Mouse (Mus musculus) kidney, postnatal 0 days (tissue): ENCODE measurements around the gene Gk2. TPM values are rescaled to one million over a fixed set of nuclear protein-coding genes. Genes with fewer than 3 reads are reported as not detected.

Experiments used
- ATAC-seq: fragments of 200-750 bp; cut with Nextera tagmentation; replicated peaks from 2 replicates; pipeline ENCODE4 v1.8.0; 2017; ENCODE audit warnings: low read depth, moderate number of reproducible peaks, moderate TSS enrichment, moderate library complexity; ENCODE audit not compliant: low FRiP score
- DNase-seq: peaks from one replicate; pipeline ENCODE4 v3.0.0-alpha.2; 2016; ENCODE audit warnings: low spot score
- H3K27ac ChIP-seq: fragments of 300-500 bp; sonication (generic); 2 replicates; pipeline ENCODE4 v1.5.1; 2014; ENCODE audit warnings: mild to moderate bottlenecking
- H3K27me3 ChIP-seq: fragments of 300-500 bp; sonication (generic); 2 replicates; pipeline ENCODE4 v1.6.1; 2014; ENCODE audit warnings: low read length, mixed read lengths; ENCODE audit not compliant: insufficient read depth
- H3K36me3 ChIP-seq: fragments of 300-500 bp; sonication (generic); 2 replicates; pipeline ENCODE4 v1.6.1; 2014; ENCODE audit warnings: low read length, mixed read lengths; ENCODE audit not compliant: insufficient read depth
- H3K4me1 ChIP-seq: fragments of 300-500 bp; sonication (generic); replicated peaks from 2 replicates; pipeline ENCODE4 v1.6.1; 2014; ENCODE audit warnings: antibody characterized with exemption, low read length, mixed read lengths; ENCODE audit not compliant: insufficient read depth
- H3K4me2 ChIP-seq: fragments of 300-500 bp; sonication (generic); 2 replicates; pipeline ENCODE4 v1.6.1; 2014; ENCODE audit warnings: mild to moderate bottlenecking, low read length, moderate library complexity, mixed read lengths
- H3K4me3 ChIP-seq: fragments of 300-500 bp; sonication (generic); replicated peaks from 2 replicates; pipeline ENCODE4 v1.5.1; 2014; ENCODE audit warnings: low read depth, low read length
- H3K9ac ChIP-seq: fragments of 300-500 bp; sonication (generic); 2 replicates; pipeline ENCODE4 v1.6.1; 2014; ENCODE audit warnings: low read depth, low read length
- H3K9me3 ChIP-seq: fragments of 300-500 bp; sonication (generic); replicated peaks from 2 replicates; pipeline ENCODE4 v1.6.1; 2016; ENCODE audit warnings: low read length, inconsistent platforms, mixed read lengths
- CTCF ChIP-seq: IDR thresholded peaks from 2 replicates; pipeline ENCODE4 v1.5.1; 2016; ENCODE audit warnings: antibody characterized with exemption, low read depth, mild to moderate bottlenecking, moderate library complexity
- WGBS: fragments of 180-500 bp; shearing (Covaris S2); extraction: QIAGEN DNeasy Blood & Tissue Kit; methylation state at CpG from one replicate; pipeline ENCODE4 v1.1.7; 2014; 5-methylcytosine and 5-hydroxymethylcytosine counted together
- polyA plus RNA-seq: library from polyadenylated mRNA; unstranded; fragments of >200 nt; fragmentation: Nextera tagmentation; extraction: Ambion mirVana; gene quantifications from 2 replicates; pipeline ENCODE4 v1.2.1, GENCODE M21; 2015

Gene Gk2
- polyA plus RNA-seq, 1 experiment from 2014 or later: not detected

DNA sequence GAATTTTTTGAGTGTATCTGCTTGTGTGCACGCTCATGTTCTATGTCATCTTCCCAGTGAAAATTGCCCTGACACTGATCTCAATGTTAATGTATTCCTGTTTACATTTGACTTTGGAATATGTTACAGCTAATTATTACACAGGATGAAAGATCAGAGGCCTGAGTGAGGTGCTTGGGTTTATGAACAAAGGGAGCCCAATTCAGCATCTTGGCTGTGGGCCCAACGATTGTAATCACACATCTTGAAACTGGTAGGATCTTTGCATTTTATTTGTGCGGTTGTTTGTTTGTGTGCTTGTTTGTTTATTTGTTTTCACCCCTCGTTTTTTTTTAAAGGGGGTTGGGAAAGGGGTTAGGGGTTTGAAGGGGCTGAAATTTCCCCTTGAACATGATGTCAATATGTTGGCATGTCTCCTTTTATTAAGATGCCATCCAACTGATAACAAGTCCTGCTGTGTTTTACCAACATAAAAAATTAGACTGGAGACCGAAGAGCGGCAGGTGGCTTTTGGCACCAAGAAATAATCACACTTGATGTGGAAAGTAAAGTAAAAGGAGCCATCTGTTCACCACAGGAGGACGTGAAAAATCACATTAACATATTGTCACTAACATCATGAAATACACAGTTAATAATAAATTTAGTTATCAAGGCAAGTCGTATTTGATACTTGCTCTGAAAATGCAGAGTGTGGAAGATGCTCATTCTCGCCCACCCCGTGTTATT lies 9.8 kb upstream of the Gk2 start:
- H3K4me3 ChIP-seq: no peak overlapping the region
- 80% methylated on average over 10 of the region's 10 CpGs for WGBS
- no peaks in the 10 kb centered on the region for H3K36me3 ChIP-seq
- no peak for TF ChIP-seq CTCF
- DNase-seq (no peak), ATAC-seq (no peak)
- no peak overlapping the region for H3K4me2 ChIP-seq
- no peaks in the 10 kb centered on the region for H3K27me3 ChIP-seq
- no peak overlapping the region for H3K9ac ChIP-seq
- no peak overlapping the region for H3K27ac ChIP-seq
- H3K9me3 ChIP-seq: no peaks in the 10 kb centered on the region
- H3K4me1 ChIP-seq: no peaks in the 10 kb centered on the region

DNA sequence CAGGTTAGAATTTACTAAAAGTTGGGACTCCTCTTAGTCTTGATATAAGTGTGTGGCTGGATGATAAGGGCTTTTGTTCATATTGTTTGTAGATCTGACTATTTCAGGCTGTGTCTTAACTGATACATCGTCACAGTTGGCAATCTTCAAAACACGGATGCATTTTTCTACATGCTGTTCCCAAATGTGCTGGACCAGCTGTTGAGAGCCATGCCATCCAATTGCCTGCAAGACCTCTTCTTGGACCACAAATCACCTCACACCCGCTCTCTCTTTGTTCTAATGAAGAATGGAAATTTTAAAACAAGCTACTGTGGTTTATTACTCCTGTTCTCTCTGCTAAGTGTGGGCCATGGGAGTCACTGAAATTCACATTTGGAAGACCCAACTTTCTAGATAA lies 9.1 kb upstream of the Gk2 start:
- Histone ChIP-seq H3K9me3 (no peaks in the 10 kb centered on the region), H3K27me3 (no peaks in the 10 kb centered on the region), H3K27ac (no peak overlapping the region), H3K4me2 (no peak overlapping the region), H3K36me3 (no peaks in the 10 kb centered on the region), H3K4me1 (no peaks in the 10 kb centered on the region), H3K9ac (no peak overlapping the region), H3K4me3 (no peak overlapping the region)
- no peak for TF ChIP-seq CTCF
- DNase-seq (no peak), ATAC-seq (no peak)
- 92% methylated on average over 3 of the region's 3 CpGs for WGBS

GRCm38 (mm10) chr5:97462856-97463255 lies 6.0 kb upstream of the Gk2 start:
- Histone ChIP-seq H3K4me1 (no peaks in the 10 kb centered on the region), H3K27ac (no peak overlapping the region), H3K4me3 (no peak overlapping the region), H3K9ac (no peak overlapping the region), H3K9me3 (no peaks in the 10 kb centered on the region), H3K27me3 (no peaks in the 10 kb centered on the region), H3K4me2 (no peak overlapping the region), H3K36me3 (no peaks in the 10 kb centered on the region)
- ATAC-seq: no peak
- WGBS: 88% methylated on average over 3 of the region's 3 CpGs
- DNase-seq: no peak
- no peak for TF ChIP-seq CTCF

- Histone ChIP-seq H3K9me3 (no peaks in the 10 kb centered on the region), H3K27me3 (no peaks in the 10 kb centered on the region), H3K4me3 (no peak overlapping the region), H3K27ac (no peak overlapping the region), H3K9ac (no peak overlapping the region), H3K4me2 (no peak overlapping the region), H3K4me1 (no peaks in the 10 kb centered on the region), H3K36me3 (no peaks in the 10 kb centered on the region)
- ATAC-seq (no peak), DNase-seq (no peak)
- WGBS: 79% methylated on average over 4 of the region's 4 CpGs
- TF ChIP-seq CTCF: no peak
Observed at GRCm38 (mm10) chr5:97451451-97451850, 5.4 kb downstream of the Gk2 start.

GRCm38 (mm10) chr5:97444191-97444590 lies 12.6 kb downstream of the Gk2 start:
- Histone ChIP-seq H3K27ac (no peak overlapping the region), H3K4me1 (no peaks in the 10 kb centered on the region), H3K4me2 (no peak overlapping the region), H3K36me3 (no peaks in the 10 kb centered on the region), H3K4me3 (no peak overlapping the region), H3K27me3 (no peaks in the 10 kb centered on the region), H3K9ac (no peak overlapping the region), H3K9me3 (no peaks in the 10 kb centered on the region)
- WGBS: 23% methylated on average over 1 of the region's 1 CpGs
- ATAC-seq: no peak
- no peak for DNase-seq
- no peak for TF ChIP-seq CTCF

GRCm38 (mm10) chr5:97432512-97432911 lies 24.3 kb downstream of the Gk2 start:
- Histone ChIP-seq H3K4me3 (no peak overlapping the region), H3K36me3 (no peaks in the 10 kb centered on the region), H3K27ac (no peak overlapping the region), H3K9ac (no peak overlapping the region), H3K4me2 (no peak overlapping the region), H3K4me1 (no peaks in the 10 kb centered on the region), H3K27me3 (no peaks in the 10 kb centered on the region), H3K9me3 (no peaks in the 10 kb centered on the region)
- ATAC-seq (no peak), DNase-seq (no peak)
- no peak for TF ChIP-seq CTCF
- WGBS: 92% methylated on average over 2 of the region's 2 CpGs

DNA sequence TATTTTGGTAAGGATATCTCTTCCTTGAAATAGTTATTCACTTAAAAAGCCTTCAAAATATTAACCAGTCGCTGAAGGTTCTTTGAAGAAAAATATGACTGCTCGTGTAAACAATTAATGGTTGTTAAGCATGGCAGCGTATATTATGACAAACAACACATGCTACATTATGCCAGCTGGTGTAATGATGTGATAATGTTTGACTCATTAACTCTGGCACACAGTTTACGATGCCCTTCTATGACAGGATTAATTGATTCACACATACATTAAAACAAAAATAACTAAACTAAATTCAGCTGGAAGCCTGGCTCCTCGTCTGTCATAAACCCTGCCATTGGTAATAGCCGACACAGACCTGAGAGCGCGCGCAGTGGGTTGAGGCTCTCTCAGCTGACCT lies 26.8 kb downstream of the Gk2 start:
- Histone ChIP-seq H3K4me1 (no peaks in the 10 kb centered on the region), H3K27me3 (no peaks in the 10 kb centered on the region), H3K27ac (no peak overlapping the region), H3K4me2 (no peak overlapping the region), H3K4me3 (no peak overlapping the region), H3K9ac (no peak overlapping the region), H3K36me3 (no peaks in the 10 kb centered on the region), H3K9me3 (no peaks in the 10 kb centered on the region)
- DNase-seq (no peak), ATAC-seq (no peak)
- WGBS: 77% methylated on average over 9 of the region's 9 CpGs
- TF ChIP-seq CTCF: no peak
